Mouse (Mus musculus): ENCODE results near the gene Jarid2.

- TF ChIP-seq CTCF (IDR thresholded peaks at IDR 0.05) (no peak), EP300 (IDR thresholded peaks at IDR 0.05) (no peak)
Observed at GRCm38 (mm10) chr13:44912851-44913250, 183.6 kb downstream of the Jarid2 start.

All from lung, postnatal 0 days (tissue).